Mouse (Mus musculus): ENCODE data around the gene Cpne4.

DNA sequence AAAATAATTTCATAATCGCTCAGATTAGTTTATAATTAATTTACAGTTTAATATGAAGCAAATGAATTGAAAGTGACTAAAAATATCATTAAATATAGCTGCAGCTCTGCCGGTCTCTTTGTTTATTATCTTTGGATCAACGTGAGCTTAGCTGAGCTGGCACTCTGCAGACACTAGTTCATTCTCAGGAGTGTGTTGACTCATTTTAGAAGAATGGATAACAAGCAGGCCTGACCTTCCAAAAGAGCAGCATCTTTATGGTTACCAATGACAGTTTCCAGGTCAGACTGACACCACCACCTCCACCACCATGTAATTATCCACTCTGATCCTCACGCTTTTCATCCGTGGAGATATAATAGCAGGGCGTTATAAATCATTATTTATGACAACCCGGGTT lies 498.9 kb downstream of the Cpne4 start:
- TF ChIP-seq CTCF (IDR thresholded peaks at IDR 0.05; ENCODE audit: extremely low read depth, insufficient read depth, insufficient read length, insufficient replicate concordance) (no peak), POLR2A (IDR thresholded peaks at IDR 0.05; ENCODE audit: low read depth, low read length) (no peak)
